Mouse (Mus musculus) left cerebral cortex, postnatal 36 days (tissue): ENCODE results near the gene Mrps18b. TPM values are rescaled to one million over a fixed set of nuclear protein-coding genes. Genes with fewer than 3 reads are reported as not detected.
"Not testable (repeated sequence)": the region's sequence is repeated elsewhere in the genome, so short reads cannot be mapped to it uniquely, and the experiment has no call there.

Experiments used
- DNase-seq, 2 experiments: peaks; one replicate each; pipeline ENCODE4 v3.0.0; 2021 to 2022; ENCODE audit warnings: low spot score in 2 of 2, mixed read lengths in 1 of 2
- intact Hi-C: fragments of 180-260 bp; cut with DNase I; formaldehyde crosslinking; loops from one replicate; pipeline ENCODE4 v1.15.1; 2025
- total RNA-seq, 2 experiments: library from RNA; stranded (reverse); gene quantifications; 2 replicates each; pipeline ENCODE4 v1.2.3; 2021

Gene Mrps18b
- total RNA-seq, result 10 to 100 TPM; 38.0 to 46.2 TPM

- peak; percentile 99 for DNase-seq
- intact Hi-C loops, result loop anchor here (5.0 kb wide), 1 partner anchor 79 kb away; the partner anchor contains the start of gene Tubb5
Observed at GRCm38 (mm10) chr17:35916297-35917142, at the start of gene Mrps18b, which contains the start of gene Ppp1r10. Gene Mrps18b (minus strand): TSS chr17:35916389. Gene Ppp1r10 (plus strand): TSS chr17:35916434.

GRCm38 (mm10) chr17:35963279-35963678 is 47.1 kb upstream of the Mrps18b start:
- no peak for DNase-seq
- intact Hi-C loops, result no loop called here

GRCm38 (mm10) chr17:35958533-35959223 is 42.5 kb upstream of the Mrps18b start:
- intact Hi-C loops, result no loop called here
- no peak for DNase-seq

- no peak for DNase-seq
- intact Hi-C loops, result no loop called here
Observed at GRCm38 (mm10) chr17:35954665-35955064, 38.5 kb upstream of the Mrps18b start.

- not testable (repeated sequence) for DNase-seq
Observed at GRCm38 (mm10) chr17:35952559-35952958, 36.4 kb upstream of the Mrps18b start.

GRCm38 (mm10) chr17:35950946-35951345 is 34.8 kb upstream of the Mrps18b start:
- intact Hi-C loops, result not testable (repeated sequence)

More at GRCm38 (mm10) chr17:35952559-35952958, 36.4 kb upstream of the Mrps18b start:
- intact Hi-C loops, result not testable (repeated sequence)

GRCm38 (mm10) chr17:35939941-35940340 is 23.8 kb upstream of the Mrps18b start:
- intact Hi-C loops, result loop anchor here (5.0 kb wide), 1 partner anchor 172 kb away; no protein-coding TSS in a partner anchor
- DNase-seq, result no peak

More at GRCm38 (mm10) chr17:35950946-35951345, 34.8 kb upstream of the Mrps18b start:
- DNase-seq, result not testable (repeated sequence)

- no peak for DNase-seq
- intact Hi-C loops, result loop anchor here (5.0 kb wide), 1 partner anchor 173 kb away; no protein-coding TSS in a partner anchor
Observed at GRCm38 (mm10) chr17:35939108-35939507, 22.9 kb upstream of the Mrps18b start.

- intact Hi-C loops, result loop anchor here (2.0 to 5.0 kb wide), 2 partner anchors 55 to 174 kb away; no protein-coding TSS in a partner anchor
- no peak for DNase-seq
Observed at GRCm38 (mm10) chr17:35937700-35938348, 21.6 kb upstream of the Mrps18b start.

GRCm38 (mm10) chr17:35935763-35936162 is 19.6 kb upstream of the Mrps18b start:
- not testable (repeated sequence) for DNase-seq

GRCm38 (mm10) chr17:35932608-35933007 is 16.4 kb upstream of the Mrps18b start:
- intact Hi-C loops, result no loop called here

More at GRCm38 (mm10) chr17:35935763-35936162, 19.6 kb upstream of the Mrps18b start:
- intact Hi-C loops, result loop anchor here (2.0 to 5.0 kb wide), 2 partner anchors 57 to 177 kb away; no protein-coding TSS in a partner anchor

GRCm38 (mm10) chr17:35930627-35931026 is 14.4 kb upstream of the Mrps18b start:
- intact Hi-C loops, result no loop called here
- no peak for DNase-seq

More at GRCm38 (mm10) chr17:35932608-35933007, 16.4 kb upstream of the Mrps18b start:
- DNase-seq, result no peak

- no peak for DNase-seq
- intact Hi-C loops, result no loop called here
Observed at GRCm38 (mm10) chr17:35929534-35929933, 13.3 kb upstream of the Mrps18b start.

GRCm38 (mm10) chr17:35927471-35927870 is 11.3 kb upstream of the Mrps18b start:
- intact Hi-C loops, result no loop called here
- no peak for DNase-seq

- intact Hi-C loops, result loop anchor here (5.0 kb wide), 1 partner anchor 59 kb away; the partner anchor contains the start of gene Prr3
- DNase-seq, result no peak
Observed at GRCm38 (mm10) chr17:35923281-35923680, 7.1 kb upstream of the Mrps18b start.

- no peak for DNase-seq
- intact Hi-C loops, result loop anchor here (5.0 kb wide), 1 partner anchor 60 kb away; the partner anchor contains the start of gene Prr3
Observed at GRCm38 (mm10) chr17:35922566-35922965, 6.4 kb upstream of the Mrps18b start.

- no peak for DNase-seq
- intact Hi-C loops, result loop anchor here (5.0 kb wide), 1 partner anchor 61 kb away; the partner anchor contains the start of gene Prr3
Observed at GRCm38 (mm10) chr17:35921710-35922109, 5.5 kb upstream of the Mrps18b start.

GRCm38 (mm10) chr17:35920862-35921562 is 4.8 kb upstream of the Mrps18b start:
- intact Hi-C loops, result loop anchor here (5.0 kb wide), 1 partner anchor 61 kb away; the partner anchor contains the start of gene Prr3
- DNase-seq, result no peak
